Mouse (Mus musculus) spleen, postnatal 4 days (tissue): Measurements from ENCODE around the gene Tor4a.

Experiments
- DNase-seq, 2 experiments: peaks; one replicate each; pipeline ENCODE4 v3.0.0; 2022; ENCODE audit warnings: low spot score in 2 of 2

Tor4a gene

DNA sequence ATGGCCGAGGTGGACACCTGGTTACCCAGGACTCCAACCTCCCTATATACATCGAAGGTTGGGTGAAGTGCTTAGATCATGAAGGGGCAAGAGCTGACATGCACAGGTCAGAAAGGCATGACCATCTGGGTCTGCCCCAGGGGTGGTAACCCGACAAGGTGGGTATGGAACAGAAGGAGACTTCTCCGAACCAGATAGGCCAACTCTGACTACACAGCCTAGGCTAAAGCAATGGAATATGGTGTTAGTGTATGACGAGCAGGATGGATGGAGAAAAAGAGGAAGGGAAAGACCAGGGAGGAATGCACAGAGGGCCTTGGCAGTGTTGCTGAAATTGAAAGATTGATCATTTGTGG, 10.1 kb downstream of the Tor4a start:
- DNase-seq, result no peak

DNA sequence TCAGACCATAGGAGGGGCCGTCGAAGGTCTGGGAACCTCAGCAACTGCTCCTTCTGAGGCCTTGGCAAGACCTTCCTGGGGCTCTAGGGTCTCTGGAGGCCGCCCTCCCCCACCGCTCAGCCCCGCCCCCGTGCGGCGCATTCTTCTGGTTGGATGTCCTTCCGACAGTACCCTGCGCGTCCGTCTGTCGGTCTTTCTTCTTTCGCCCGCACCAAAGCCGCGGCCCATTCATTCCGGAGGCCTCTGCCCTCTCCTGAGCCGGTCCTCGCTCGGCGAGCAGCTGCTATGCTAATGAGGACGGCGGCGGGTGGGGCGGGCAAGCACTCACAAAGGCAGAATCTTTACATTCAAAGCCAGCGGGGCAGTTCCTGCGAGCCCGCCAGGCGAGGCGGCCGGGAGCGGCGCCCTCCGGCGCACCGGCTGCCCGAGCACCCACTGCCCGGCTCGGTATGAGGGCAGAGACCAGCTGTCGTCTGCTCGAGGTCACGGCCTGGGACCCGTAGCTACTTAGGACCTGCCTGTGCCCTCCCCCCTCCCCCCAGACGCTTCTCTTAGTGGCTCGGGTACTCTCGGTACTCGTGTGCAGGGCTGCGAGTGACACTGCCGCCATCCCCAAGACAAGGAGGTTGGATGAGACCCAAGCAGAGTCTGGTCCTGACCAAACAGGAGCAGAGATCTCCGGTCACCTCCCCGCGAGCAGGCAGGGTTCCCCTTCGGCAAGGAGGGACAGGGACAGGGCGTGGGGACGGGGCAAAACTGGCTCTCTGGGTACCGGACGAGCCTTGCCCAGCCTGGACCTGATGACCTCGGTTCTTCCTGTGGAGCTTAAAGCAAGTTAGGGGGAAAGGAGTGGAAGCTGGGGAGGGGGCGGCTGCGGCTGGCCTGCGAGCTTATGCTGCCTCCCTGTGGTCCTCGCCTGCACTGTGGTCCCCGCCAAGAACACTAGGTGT, 10.8 kb downstream of the Tor4a start:
- DNase-seq, result peak; percentile 60 to 84

DNA sequence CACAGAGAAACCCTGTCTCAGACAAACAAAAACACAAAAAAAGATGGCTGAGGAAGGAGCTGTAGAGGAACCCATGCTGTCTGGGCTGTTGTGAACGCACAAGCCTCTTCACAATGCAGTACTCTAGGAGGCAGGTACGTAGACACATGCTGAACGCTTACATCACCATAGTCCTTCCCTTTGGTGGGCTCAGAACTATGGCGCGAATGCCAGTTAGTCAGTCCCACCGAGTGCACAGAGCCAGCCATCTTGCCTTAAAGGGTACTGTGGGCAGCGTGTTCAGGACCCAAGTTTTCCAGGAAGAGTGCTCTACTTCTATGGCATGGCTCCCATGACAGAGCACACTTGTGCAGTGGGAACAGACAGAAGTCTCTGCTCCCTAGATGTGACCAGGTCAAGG, 12.2 kb downstream of the Tor4a start:
- DNase-seq, result no peak

DNA sequence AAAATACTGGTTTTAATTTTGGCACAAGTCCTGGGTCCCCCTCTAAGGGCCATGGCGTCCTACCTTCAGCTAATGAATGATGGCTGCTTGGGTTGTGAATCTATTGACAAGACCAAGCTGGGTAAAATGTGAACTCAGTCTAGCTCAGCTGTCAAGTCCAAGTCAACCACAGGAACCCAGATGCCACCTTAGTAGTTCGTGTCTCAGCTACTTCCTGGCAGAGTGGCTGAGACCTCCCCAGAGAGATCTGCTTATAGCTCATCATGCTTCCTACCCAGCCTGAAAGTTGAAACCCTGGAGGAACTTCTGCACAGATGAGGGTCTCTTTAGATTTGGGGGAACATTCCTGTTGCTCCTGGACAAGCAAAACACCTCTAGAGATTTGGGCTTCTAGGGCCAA, 13.3 kb downstream of the Tor4a start:
- DNase-seq, result no peak

DNA sequence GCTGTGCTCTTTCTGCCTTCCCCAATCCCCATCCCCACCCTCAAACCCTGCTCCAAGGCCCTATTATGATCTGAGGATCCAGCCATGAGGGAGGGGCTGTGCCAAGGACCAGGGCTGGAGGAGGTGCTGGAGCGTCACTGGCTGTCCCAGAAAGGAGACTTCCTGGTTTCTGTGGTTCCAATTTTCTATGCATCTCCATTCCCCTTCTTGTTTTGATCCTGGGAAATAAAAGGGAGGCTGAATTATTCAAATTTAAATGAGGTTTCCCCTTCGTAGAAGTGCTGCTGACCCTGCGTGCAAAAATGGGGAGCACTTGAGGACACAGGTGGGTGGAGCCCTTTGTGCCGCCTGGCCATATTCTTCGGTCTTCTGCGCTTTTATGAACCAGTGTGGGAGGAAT, 14.0 kb downstream of the Tor4a start:
- no peak for DNase-seq

DNA sequence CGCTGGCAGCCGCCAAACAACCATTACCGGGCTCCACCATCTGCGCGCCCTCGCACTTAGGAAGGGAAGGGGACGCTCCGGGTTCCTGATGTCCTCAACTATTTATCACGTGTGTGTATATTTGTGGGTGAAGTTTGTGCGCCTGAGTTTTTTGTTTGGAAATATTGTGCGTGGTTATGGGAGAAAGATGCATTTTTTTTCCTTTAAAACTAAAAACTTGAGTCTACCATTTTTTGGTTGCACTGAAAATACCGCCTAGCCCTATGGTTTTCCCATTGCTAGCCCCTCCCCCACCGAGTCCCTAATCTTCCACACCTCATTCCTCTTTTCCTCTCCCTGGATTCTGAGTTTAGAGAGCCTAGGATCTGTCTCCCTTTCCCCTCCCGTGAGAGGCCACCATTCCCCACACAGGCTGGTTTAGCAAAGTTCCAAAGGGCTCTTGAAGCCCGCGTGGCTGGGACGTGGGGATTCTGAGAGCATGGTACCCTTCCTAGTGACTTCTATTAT, 14.7 kb downstream of the Tor4a start:
- DNase-seq, result peak in 1 of 2 experiments; percentile 81

DNA sequence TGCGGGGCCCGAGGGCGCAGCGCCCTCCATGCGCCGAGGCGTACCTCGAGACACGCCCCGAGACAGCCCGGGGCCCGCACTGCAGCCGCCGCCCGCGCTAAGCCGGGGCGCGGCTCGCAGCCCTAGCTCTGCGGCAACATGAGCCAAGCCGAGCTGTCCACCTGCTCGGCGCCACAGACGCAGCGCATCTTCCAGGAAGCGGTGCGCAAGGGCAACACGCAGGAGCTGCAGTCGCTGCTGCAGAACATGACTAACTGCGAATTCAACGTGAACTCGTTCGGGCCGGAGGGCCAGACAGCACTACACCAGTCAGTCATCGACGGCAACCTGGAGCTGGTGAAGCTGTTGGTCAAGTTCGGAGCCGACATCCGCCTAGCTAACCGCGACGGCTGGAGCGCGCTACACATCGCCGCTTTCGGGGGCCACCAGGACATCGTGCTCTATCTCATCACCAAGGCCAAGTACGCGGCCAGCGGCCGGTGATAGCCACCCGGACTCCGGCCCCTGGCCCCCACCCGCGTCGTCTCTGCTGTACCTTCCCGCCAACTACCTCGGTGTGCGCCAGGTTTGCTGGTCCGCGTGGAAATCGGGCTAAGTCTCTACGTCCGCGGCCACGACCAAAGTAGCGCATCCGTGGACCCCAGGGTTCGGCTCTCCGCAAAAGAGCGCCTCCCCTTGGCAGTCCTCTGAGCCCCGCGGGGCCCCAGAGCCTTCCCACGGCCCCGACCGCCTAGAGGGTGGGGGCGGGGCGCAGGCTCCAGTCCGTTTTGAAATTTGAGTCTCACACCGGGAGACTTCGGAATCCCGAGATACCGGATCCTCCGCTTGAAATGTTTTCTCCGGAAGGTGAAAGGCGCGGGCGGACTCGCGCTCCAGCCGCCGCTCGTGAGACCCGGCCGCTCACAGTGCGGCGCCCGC, 15.5 kb downstream of the Tor4a start:
- peak; percentile 56 to 82 for DNase-seq

DNA sequence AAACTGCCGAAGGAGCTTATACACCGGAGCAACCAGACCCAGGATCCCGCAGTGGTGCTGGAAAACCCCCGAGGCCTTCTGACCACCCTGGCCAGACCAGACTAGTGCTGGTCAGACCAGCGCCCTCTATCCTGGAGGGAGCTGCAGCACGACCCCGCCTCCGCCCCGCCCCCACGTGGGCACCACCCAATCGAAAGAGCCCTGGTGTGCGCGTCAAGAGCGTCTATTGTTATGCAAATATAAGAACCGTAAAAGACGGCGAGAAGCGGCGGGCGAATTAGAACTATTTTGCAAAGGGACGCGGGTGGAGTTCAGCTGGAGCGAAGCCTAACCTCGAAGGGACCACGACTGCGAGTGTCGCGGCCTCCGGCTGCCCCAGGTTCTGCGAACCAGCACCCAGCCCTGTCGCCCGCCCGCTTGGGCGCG, 16.2 kb downstream of the Tor4a start, which contains the start of gene Nrarp:
TSS of gene Nrarp (plus strand) at position 281 of the 426 bp plus-strand sequence.
- peak; percentile 91 to 95 for DNase-seq

DNA sequence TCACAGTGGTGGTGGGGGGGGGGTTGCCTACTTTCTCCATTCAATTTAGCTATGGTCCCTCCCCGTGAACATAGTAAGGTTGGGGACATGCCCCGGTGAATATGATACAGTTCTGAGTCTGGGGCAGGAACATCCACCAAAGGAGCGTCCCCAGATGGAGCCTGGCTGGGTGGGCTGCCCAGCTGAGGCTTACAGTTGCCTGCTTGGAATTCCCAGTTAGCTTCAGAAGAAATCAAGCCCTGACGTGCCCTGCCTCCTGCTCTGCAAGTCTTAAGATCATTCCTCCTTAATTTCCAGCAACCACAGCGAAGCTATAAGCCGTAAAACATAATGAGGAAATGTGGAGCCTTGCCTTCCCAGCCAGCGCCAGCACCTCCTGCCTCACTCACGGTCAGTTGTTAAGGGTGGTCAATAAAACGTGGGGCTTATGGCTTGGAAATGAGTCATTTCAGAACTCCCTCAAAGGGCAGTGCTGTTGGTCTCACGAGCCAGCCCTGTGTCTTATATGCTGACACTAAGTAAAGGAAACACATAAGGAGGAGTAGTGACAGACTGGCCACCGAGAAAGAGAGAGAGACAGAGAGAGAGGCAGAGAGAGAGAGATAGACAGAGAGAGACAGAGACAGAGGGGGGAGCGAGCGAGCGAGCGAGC, 17.0 kb downstream of the Tor4a start:
- DNase-seq, result no peak

DNA sequence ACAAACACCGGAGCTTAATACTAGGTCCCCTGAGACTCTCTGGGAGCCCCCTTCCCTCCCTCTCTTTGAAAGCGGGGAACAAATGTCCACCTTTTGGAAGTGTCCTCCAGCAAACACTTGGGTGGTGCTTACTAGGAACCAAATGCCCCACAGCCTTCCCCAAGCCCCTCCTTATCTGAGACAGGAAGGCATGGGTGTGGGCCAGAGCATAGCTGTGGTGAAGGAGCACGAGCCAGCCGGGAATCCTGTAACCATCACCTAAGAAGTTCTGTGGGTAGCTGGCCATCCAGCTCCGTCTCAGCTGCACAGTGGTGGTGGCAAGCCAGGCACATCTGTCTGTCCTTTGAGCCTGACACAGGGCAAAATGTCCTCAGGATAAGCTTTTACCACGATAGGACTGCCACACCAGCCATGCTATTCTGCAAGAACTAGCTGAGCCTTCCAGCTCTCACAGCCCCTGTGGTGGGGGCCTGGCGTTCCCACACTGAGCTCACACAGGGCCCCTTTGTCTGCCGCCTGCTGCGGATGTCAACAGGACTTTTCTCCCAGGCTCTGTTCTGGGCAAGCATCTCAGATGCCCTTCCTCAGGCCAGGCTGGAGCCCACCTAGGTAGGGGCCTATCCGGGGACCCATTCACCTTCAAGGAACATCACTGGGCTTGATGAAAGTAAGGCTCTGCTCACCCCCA, 18.3 kb downstream of the Tor4a start:
- no peak for DNase-seq

DNA sequence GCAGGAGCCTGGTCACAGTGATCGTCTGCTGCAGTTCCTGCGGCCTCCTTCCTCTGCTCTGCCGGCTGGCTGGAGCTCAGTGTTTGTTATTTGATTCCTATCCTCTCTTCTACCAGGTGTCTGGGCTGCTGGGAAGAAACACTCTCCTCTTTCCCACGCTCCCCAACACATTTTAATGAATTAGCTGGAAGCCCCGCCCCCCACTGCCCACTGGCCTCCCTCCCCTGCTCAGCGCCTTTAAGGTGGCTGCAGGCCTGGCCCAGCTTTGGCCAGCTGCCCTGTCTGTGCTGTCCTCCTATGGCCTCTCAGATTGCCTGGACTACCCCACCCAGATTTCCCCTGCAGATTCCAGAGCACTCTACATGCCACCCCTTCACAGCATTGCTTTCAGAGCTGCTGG, 19.0 kb downstream of the Tor4a start:
- no peak for DNase-seq

DNA sequence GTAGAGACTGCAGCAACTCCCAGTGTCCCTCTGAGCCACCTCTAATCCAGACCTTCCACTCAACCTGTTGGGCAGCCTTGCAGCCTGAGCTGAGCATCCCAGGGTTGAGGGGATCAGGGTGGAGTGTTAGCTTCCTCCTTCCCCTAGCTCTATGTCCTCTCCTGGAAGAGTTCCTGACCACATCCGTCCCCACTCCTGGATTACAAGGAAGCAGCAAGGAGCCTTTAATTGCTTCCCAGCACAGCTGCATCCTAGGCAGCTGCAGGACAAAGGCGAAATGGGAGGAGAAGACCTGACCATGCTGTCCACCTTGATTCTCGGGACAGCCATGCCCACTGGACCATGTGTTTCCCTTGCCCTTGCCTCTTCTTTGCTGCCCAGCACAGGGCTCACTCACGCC, 19.6 kb downstream of the Tor4a start:
- DNase-seq, result no peak

DNA sequence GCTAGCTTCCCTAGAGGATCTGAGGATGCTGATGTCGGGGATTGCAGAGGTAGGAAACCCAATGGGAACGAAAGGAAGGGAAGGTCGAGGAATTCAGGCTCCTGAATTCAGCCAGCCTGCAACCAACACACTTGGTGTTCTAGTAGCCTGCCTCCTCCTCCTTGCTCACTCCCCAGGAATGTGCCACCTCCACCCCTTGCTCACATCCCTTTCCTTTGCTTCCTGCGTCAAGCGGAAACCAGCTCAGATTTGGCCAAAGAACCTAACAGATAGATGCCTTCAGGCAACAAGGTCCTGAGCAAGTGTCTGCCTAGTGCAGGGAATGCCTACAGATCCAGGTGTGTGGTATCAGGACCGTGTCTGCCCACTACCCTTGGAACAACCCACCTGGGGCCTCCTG, 20.1 kb downstream of the Tor4a start:
- no peak for DNase-seq

DNA sequence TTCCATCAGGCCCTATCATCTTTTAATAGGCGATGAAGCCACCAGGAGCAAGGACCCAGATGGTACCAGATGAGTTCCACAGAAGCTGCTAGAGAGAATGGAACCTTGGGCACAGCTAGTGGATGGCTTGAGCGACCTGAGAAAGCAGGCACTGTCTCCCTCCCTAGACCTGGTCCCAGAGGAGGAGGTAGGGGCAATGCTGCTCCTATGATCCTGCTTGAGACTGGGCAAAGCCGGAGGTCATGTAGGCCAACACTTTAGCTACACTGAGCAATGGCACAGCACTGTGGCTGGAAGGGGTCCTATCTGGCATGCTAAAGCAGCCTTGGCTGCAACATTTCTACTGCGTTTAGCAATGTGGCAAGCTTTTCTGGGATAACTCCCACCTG, 21.0 kb downstream of the Tor4a start:
- peak in 1 of 2 experiments; percentile 55 for DNase-seq

DNA sequence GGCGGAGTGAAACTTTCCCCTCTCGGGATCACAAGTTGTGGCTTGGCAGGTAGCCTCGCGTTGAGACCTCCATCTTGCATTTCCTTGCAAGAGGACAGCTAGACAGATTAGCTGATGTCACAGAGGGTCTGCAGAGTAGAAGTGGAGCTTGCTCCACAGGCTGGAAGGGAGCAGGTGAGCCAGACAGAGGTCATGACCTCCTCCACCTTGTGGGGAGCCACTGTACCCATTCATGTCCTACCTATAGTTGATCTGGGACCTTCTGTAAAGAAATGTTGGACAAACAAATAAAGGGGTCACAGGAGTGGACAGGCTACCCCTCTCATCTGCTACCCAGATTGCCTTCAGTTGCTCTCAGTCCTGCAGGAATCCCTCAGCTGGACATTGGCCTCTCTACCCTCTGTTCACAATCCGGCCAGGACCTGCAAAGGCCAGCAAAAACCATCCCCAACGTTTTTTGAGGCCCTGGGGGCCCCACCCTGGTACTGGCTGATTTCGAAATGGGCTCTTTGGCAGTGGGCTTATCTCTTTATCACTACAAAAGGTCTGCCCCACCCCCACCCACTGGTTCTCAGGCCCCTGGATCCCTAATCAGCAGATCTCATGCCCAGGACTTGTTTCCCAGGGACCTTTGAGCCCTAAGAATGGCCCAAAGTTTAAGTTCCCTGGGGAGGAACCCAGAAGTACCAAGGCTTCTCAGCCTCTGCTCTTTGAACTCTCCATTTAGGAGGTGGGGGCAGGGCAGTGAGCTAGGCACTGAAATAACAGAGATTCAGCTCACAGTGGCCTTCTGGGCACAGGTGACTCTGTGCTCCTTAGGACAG, 21.6 kb downstream of the Tor4a start:
- DNase-seq, result no peak

DNA sequence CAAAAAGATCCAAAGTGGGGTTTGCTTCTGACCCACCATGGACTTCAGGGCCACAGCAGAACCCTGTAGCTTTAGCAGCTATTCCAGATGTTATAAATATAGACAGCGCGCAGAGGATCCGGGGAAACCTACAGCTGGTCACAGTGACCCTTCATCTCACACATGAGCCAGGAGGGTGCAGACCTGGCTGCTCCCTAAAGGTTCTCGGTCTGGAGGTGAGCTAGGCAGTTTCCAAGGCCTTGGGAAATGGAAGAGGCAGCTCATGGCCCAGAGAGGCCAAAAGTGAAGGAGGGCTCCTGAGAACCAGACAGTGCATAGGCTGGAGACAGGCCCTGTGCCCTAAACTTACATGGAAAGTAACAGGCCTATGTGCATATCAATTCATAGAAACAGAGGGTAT, 22.9 kb downstream of the Tor4a start:
- peak in 1 of 2 experiments; percentile 58 for DNase-seq

DNA sequence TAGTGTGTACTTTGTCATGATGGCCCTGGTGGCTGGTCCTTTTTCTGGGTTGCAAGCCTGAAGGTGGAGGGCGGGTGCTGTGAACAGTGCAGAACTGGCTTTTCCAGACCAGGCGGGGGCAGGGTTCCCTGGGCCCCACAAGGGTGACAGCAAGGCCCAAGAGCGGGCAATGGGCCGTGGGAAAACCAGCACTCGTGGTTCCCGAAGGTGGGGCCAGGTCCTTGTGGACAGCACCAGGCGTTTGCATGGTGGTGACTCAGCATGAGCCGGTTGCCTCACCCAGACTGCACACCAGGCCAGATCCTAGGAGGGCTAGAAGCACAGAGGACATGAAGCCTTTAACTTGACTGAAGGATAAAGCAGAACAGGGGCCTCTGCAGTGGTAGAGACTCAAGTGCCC, 24.1 kb downstream of the Tor4a start:
- DNase-seq, result peak in 1 of 2 experiments; percentile 70

DNA sequence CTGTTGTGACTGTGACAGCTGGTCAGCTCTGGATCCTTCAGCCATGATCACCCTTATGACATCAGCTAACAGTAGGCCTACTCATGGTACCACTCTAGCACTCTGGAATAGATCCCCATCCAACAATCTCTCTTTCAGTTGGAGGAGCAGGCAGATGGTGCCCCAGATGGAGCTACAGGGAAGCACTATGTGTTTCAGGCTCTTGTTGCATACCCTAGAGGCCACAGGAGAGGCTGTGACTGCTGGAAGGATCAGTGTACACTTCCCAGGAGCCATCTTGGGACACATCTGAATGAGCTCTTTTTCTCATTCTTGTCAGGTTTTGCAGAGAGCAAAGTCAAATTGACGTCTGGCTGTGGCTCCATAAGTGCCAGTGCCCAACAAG, 24.9 kb downstream of the Tor4a start:
- DNase-seq, result no peak

DNA sequence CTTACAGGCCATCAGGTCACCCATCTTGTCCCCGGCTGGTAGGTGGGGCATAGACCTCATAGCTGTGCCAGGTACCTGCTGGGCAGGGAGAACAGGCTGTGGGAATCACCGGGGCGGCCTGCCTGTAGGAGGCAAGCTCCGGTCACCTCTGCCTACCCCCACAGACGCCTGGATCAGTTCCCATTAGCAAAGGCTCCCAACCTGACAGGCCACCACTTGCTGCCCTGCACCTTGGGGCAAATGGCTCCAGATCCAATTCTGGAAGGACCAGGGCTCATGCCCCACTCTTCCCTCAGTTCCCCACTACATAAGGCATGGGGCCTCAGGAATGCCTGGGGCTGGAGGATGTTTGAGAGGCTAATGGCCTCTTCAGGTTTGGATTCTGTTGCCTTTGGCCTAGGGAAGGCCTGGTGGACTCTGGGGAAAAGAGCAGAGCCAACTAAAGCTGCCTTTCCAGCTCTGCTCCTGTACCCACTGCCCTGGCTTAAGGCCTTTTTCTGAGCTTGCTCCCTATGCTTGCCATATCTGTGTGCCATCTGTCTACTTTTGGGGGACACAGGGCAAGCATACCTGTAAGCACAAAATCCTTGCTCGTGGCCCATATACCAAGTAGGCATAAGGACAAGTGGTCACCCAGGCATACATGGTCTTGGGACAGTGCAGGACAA, 25.5 kb downstream of the Tor4a start:
- DNase-seq, result peak in 1 of 2 experiments; percentile 61
